Comparison of ENCODE assay signal across 7 mouse cellular contexts in genomic region chr1:180942166-180943031, GRCm38 (mm10). TPM values are rescaled to one million over a fixed set of nuclear protein-coding genes. Genes with fewer than 3 reads are reported as not detected.
DNase-seq lines count a peak whose midpoint lies in the region; TF ChIP-seq lines count a peak whose summit lies in the region.

Gene Tmem63a (plus strand): TSS chr1:180942344.

- H3K4me1 ChIP-seq in cortical plate, adult 2 months (ENCODE audit: control insufficient read depth, insufficient read depth, low read length): no peaks in the 10 kb centered on the region

- TF ChIP-seq POLR2A in cortical plate, adult 2 months (IDR thresholded peaks at IDR 0.05; ENCODE audit: extremely low read depth, insufficient read depth, low read length): 0 out of 2 replicates have a peak, but pooled peaks have one; percentile 24

- peak within 1 kb of the TSS; percentile 42 for H3K4me3 ChIP-seq in cortical plate, adult 2 months (ENCODE audit: insufficient read depth, low read length)

- no peak for TF ChIP-seq CTCF in cortical plate, adult 2 months (IDR thresholded peaks at IDR 0.05; ENCODE audit: extremely low read depth, insufficient read depth, low read length)

- peak; percentile 70 for DNase-seq in ZHBTc4 (ENCODE audit: low read depth, low spot score)
- DNase-seq in gastrocnemius, postnatal 14 days: peak; percentile 79
- DNase-seq in hindlimb bud, embryonic 11.5 days (ENCODE audit: extremely low spot score, low read depth, low spot score): peak; percentile 37
- DNase-seq in left cerebral cortex, postnatal 36 days (ENCODE audit: low spot score in 2 of 2): peak; percentile 30 to 47
- DNase-seq in mesoderm, embryonic 11.5 days (ENCODE audit: low read depth, low spot score): peak; percentile 72
- DNase-seq in skeletal muscle tissue, adult 2 months (ENCODE audit: low read depth, low spot score): peak; percentile 82

- H3K27ac ChIP-seq in cortical plate, adult 2 months (ENCODE audit: insufficient read depth, low read length): peak within 1 kb of the TSS; percentile 92

- intact Hi-C loops in gastrocnemius, postnatal 14 days (cut with DNase I; ENCODE audit: low total_unique reads): no loop called here
- intact Hi-C loops in left cerebral cortex, postnatal 36 days (cut with DNase I): no loop called here

RNA-seq across cellular contexts. Expression of gene Tmem63a, which starts in this region (rescaled TPM):
- 48.2 and 64.1 TPM in 2 replicates for polyA plus RNA-seq in cortical plate, adult 2 months (2012; rRNA removed)
- total RNA-seq in gastrocnemius, postnatal 14 days (2021): 10 to 100 TPM; 11.9 to 12.5 TPM
- 10 to 100 TPM; 13.8 to 20.6 TPM for total RNA-seq in left cerebral cortex, postnatal 36 days (2021)

Comparison
In these comparisons a context has a peak if more than half of its experiments do, and no peak if none do; other contexts are left out.
1. Peak in every context shown above with its lines: DNase-seq, H3K4me3 ChIP-seq and H3K27ac ChIP-seq.